Mouse (Mus musculus) megakaryocyte, adult 5-6 weeks (primary cell): ENCODE measurements at regions not wholly inside any gene's neighbourhood (a gene's known extent, or its start where the extent isn't known, plus 50 kb on each side); places are given as distances from the start of the nearest gene placed in this dataset.

Experiments used
- ATAC-seq: 2 replicates; pipeline ENCODE4 v1.8.0; 2016; ENCODE audit warnings: mild to moderate bottlenecking, inconsistent platforms; ENCODE audit not compliant: poor library complexity, severe bottlenecking

- ATAC-seq = no peak
These were observed 97.1 kb upstream of the Tbc1d2b start for GRCm38 (mm10) chr9:90367745-90368144.

GRCm38 (mm10) chr9:90326531-90326930 is 55.9 kb upstream of the Tbc1d2b start:
- ATAC-seq = no peak
